Mouse (Mus musculus): Measurements from ENCODE around the gene Kif26b. TPM values are rescaled to one million over a fixed set of nuclear protein-coding genes. Genes with fewer than 3 reads are reported as not detected.

Gene Kif26b
- total RNA-seq, 2 experiments from 2014 or later, result 1.4 to 1.7 TPM

Other genes with a start within 250 kb of the Kif26b start
- gene Cox20, start 210.0 kb upstream of the Kif26b start, total RNA-seq (2021), result 10 to 100 TPM; 35.3 to 38.1 TPM
- 100 to 1,000 TPM; 180 to 224 TPM for gene Hnrnpu, start 191.3 kb upstream of the Kif26b start, total RNA-seq (2021)
- 10 to 100 TPM in 1 of 2 experiments, 1 to 10 TPM in 1; 4.8 to 10.0 TPM for gene Efcab2, start 123.0 kb upstream of the Kif26b start, total RNA-seq (2021)

Data from gastrocnemius, postnatal 10 days (tissue).